Mouse (Mus musculus): ENCODE measurements around the gene Gsg1l.

Gsg1l gene

DNA sequence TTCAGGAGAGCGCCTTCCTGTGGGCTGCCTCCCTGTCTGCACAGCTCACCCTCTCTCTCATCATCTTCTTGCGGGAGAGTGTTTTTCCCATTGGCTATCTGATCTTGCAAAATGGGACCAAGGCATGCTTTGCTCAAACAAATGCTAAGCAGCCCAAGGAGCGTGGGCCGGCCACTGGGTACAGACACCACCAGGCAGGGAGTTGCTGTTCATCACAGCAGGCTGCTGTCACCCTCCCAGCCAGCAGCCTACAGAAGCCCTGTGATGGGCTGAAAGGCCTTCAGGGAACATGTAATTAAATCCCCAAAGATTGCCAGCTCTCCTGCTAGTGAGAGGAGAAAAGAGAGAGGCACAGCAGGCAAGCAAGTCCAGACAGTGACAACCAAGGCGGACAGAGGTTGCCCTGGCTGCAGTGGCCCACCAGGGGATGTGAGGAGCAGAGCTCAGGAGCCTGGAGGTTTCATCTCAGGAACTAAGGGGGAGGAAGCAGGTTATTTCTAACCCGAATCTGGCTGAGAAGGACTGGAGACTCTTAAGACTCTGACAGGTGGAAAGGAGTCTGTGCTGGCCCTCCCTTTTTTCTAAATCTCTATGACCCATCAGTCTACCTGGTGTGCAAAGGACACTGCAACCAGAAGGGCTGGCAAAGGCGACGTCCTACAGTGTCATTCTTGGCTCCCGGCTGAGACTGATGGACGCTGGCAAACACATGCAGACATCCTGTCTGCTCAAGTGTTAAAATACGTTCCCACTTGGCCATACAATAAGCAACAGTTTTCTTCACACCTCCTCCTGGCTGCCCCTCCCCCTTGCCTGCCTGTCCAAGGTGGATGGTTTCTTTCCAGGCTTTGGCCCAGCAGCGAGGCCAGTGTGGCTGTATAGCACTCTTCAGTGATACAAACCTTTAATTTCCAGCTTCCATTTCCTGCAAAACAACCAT lies 98.0 kb downstream of the Gsg1l start:
- no peak for DNase-seq (ENCODE audit: low read depth)

DNA sequence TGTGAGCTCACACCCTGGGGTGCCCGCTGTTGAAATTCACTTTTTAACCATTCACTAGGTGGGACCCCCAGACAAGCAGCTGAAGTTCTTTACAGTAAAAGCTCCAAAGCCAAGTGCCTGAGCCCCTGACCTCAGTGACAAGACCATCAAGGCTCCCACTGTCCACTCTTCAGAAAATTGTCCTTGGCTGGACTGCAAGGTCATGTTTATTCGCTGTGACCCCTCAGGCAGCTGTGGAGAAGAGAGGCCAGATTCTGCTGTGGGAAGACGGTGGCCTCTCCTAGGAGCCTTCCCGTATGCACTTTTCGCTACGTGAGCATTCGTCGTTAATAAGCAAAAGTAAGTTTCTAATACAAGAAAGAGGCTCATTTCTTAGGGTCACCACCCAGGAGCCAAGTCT lies 102.6 kb downstream of the Gsg1l start:
- DNase-seq (ENCODE audit: low read depth): no peak

DNA sequence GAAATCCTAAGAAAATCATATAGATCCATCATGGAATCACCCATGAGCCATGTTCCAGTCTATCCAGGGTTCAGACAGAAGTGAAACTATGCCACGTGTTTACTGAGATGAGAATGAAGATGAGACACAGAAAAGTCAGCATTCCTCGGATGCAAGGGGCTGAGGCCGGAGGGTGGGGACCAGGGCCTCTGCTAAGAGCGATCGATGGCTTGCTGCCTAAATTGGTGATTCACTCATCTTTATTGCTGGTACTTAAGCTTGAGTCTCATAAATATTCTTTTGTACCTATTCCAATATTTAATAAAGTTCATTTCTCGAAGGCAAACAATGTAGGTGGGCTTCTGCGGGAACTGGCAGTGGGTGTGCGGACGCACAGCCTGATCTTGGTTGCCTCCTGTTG lies 105.5 kb downstream of the Gsg1l start:
- DNase-seq (ENCODE audit: low read depth): no peak

DNA sequence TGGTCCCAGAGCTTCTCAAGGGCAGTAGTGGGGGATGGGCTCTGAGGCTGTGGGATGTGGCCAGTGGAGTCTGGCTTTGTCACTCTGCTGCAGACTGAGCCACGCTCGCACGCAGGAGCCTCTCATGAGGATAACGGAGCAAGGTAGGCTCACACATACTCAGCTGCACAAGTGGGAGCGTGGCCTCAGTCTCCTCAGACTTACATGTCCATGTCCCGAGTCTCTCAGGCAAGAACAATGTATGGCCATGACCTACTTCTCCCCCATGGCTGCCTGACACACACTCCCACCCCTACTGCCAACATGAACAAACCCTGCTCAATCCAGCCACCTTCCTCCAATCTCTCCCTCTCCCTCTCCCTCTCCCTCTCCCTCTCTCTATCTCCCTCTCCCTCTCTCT lies 106.8 kb downstream of the Gsg1l start:
- no peak for DNase-seq (ENCODE audit: low read depth)

DNA sequence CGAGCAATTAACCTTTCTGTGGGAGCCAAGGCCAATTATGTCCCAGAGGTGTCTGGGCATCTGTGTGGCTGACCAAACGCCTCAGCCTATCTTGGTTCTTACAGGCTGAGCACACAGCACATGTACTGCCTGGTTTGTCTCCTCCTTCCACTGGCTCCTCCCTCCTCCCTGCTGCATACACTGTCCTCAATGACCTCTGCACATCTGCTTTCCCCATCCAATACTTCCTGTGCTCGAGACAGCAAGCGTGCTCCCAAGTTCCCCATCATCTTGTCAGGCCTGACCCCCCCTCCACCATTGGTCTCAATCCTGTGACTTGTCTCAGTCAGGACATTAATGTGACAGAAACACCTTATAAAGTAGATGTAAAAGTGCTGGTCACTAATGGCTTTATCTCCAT lies 108.3 kb downstream of the Gsg1l start:
- DNase-seq (ENCODE audit: low read depth): no peak

DNA sequence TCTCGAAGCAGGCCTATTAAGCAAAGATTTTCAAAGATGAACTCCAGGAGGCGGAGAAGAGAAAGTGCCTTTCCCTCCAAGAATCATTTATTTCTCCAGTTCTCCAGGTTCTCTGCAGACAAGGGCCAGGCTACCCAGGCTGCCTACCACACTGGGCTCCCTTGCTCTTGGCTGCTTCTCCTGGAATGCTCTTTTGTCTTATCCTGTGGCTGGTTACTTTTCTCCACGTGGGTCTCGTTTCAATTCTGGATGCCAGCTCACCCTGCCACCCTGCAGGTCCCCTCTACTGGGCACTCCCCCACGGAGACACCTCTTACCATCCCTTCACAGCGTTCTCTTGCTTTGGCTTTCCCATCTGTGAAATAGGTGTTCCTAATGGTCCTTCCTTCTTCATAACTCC lies 109.4 kb downstream of the Gsg1l start:
- no peak for DNase-seq (ENCODE audit: low read depth)

DNA sequence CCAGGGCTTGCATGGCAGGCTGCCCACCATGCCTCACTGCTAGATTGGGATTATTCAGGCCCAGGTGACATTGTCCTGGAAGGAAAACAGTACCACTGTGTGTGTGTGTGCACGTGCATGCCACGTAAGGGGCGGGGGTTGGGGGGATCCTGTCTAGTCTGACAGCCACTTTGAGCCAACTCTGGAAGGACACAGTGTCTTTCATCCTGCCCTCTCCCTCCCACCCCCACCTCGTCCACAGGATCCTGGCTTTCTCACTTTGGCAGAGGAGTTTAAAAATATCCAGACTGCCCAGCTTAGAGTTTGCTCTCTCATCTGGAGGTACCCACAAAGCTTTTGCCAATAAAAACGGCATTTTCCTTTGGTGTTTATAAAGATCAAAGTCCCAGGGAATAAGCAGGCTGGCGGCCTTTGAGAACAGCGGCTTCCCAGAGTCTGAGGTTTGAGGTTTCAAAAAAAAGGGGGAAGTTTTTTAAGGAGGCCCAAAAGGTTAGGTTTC lies 110.0 kb downstream of the Gsg1l start:
- peak; percentile 43 for DNase-seq (ENCODE audit: low read depth)

DNA sequence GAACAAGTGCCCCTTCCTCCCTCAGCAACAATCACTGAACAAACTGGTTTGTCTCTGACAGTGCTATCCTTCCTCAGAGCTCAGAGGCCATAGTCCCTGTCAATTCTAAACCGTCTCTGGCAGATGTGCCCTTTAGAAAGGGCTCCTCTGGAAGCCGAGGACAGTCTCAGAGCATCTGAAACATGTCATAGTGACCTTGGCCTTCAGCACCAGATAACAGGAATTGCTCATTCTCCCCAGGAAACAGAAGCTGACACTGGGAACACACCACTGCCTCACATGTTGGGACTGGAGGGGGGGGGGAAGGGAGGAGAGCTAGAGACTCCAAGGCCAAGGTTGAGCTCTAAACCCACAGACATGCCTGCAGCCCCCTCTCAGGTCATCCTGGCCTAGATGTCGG lies 113.1 kb downstream of the Gsg1l start:
- no peak for DNase-seq (ENCODE audit: low read depth)

DNA sequence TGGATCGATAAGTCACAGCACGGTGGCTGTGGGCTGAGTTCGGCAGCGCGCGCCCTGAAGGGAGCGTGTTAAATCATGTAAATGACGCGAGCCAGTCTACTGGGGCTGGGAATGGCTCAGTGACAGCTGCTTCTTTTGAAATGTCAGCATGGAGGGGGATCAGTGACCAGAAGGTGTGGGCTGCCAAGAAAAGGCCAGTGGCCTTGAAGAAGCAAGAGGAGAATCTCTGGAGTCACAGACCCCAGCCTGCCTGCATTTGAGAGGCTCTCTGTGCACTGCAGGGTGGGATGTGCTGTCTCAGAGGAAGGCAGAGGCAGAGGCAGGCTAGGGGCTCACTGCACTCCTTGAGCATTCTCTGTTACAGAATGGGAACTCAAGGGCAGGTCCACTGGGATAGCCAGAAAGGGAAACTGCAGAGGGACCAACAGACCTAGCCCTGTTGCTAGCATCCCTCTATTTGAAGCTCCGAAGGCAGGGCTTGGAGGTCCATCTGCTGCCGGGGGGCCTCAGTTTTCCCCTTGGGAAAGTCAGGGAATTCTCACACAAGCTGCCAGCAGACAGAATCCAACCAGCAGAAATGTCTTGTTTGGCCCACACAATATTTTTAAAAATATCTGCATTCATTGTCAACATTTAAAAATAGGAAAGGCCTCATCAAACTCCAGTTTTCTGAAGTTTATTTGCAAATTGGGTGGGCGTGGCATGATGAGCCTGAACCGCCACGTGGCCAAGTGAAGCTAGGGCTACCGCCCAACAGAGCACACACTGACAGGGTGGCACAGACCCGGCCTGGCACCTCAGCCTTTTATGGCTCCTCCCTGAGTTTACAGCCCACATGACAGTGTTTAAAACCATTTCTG lies 115.6 kb downstream of the Gsg1l start:
- DNase-seq (ENCODE audit: low read depth): no peak

DNA sequence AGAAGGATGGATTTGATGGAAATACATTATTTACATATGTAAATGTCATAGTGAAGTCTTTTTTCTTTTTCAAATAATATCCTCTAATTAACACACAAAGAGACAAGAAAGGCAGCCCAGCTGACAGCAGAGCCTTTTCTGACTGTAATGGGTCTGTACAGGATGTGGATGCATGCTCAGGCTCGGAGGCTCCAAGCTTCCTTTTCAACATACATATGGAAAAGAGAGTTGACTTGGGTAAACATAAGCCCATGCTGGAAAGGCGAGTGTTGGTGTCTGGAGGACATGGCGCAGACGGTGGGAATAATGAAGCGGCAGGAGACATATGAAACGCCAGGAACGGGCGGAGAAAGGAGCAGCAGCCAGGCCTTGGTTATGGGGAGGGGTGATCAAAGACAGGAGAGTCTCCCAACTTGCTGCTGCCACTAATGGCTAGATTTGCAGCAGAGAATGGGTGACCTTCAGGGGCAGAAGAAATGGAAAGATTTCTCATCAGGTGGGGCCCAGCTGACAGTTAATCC lies 118.1 kb downstream of the Gsg1l start:
- no peak for DNase-seq (ENCODE audit: low read depth)

DNA sequence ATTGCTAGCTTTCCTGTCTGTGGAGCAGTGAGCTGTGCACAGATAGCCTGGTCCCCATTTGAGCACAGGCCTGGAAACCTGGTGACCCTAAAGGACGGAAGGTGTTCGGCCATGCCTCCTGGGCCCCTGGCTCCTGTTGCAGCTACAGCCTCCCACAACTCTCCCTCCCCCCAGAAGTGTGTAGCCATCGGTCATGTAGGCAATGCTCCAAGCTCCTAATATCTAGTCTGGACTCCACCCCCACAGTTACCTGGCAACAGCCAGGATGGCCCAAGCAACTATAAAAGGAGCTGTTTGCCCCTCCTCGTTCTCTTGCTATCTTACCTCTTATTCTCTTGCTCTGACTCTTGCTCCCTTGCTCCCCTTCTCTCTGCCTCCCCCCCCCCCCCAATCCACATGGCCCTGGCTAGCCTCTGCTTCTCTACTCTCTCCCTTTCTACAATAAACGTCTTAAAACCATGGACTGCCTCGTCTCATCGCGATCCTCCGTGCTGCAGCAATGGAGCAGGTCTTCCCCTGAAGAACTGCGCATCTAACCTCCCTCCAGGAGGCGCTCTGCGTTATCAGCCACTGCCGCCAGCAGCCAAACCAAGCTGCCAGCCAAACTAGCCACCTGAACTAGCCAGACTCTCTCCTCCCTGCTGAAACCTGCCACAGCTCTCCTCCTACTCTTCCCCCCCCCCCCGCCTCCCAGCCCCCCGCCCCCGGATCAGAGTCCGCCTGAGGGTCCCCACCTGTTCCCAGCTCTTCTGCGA lies 122.7 kb downstream of the Gsg1l start:
- DNase-seq (ENCODE audit: low read depth): no peak

DNA sequence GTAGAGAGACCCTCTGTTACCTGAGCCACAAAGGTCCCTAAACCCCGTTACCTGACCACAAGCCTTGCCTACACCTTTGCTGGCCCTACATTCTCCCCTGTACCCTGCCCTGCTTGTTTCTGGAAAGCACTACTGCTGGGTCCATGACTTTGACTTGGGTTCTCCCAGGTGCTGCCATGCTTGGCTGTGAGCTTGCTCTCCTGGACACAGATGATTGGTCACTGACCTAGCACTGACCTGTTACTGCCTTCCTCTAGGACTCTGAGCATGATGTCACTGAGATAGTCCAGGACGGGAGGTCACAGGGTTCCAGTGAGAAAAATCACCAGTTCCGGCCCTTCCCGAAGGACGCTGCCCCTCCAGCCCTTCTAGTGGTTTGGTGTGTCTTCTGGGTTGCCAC lies 123.4 kb downstream of the Gsg1l start:
- no peak for DNase-seq (ENCODE audit: low read depth)

DNA sequence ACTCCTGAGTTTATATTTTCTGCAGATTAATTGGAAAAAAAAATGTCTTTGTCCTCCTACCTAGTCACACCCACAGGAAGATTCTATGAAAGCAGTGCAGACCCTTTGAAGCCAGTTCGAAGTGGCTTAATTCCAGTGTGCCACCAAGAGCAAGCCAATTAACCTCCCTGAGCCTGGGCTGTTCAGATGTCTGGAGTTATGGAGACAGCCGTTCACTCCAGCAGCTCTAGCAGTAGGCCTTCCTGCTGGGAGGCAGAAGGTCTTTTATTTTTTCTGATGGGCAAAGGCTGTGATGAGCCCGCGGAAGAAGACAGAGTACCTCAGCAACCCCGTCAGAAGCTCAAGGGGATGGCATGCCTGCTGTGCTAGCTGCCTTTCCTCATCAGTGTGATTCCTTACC lies 127.2 kb downstream of the Gsg1l start:
- DNase-seq (ENCODE audit: low read depth): no peak

DNA sequence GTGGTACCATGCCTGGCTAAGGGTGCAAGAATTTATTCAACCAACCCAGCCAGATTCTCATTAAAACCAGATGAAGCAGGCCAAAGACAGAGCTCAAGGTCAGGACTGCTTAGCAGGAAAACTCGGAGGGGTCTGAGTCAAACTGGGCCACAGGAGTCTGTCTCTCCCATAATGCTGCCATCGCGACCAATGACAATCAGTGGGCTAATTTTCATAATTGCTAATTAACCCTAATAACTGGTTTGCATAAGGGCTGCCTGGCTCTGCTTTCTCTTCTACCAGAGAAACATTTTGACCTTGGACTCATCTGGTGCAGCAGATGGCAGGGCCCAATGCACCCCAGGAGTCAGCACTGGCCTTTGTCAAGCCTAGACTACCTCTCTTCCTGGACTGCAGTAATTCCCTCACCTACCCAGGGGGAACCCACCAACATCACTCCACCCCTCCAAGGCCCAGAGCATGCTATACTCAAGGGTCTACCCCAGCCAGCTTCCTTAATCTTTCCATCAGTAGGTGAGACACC lies 127.8 kb downstream of the Gsg1l start:
- no peak for DNase-seq (ENCODE audit: low read depth)

DNA sequence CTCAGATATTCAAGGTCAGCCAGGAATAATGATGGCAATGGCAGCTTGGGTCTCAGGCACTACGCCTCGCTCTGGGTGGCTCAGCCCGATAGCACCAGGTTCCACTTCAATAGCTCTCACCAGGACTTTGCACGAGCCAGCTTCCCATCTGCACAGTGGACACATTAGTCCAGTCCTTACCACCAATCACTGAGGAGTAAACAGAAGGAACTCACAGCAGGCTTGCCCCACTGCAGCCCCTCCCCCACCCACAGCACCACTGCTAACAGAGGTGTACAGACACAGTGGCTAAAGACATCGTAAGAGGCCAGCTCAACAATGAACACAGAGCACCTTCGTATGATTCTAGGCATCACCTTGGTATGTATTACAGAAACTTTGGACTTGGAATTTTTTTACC lies 128.4 kb downstream of the Gsg1l start:
- no peak for DNase-seq (ENCODE audit: low read depth)

DNA sequence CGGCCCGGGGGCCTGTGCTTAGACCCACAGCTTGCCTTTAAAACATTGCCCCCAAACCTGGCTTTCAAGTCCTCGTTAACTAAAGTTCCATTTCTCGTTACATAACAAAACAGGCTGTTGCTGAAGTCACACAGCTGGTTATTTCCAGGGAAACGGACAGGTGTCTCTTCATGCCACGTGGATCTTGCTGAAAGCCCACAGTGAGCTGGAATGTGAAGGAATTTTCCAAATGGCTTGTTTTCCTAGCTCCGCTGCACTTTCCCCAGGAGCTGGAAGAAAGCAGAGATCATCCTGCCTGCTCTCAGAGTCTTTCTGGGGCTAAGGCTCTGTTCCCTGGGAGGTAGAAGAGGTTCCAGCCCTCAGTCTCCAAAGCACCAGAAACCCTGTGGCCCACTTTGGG lies 130.3 kb downstream of the Gsg1l start:
- DNase-seq (ENCODE audit: low read depth): no peak

DNA sequence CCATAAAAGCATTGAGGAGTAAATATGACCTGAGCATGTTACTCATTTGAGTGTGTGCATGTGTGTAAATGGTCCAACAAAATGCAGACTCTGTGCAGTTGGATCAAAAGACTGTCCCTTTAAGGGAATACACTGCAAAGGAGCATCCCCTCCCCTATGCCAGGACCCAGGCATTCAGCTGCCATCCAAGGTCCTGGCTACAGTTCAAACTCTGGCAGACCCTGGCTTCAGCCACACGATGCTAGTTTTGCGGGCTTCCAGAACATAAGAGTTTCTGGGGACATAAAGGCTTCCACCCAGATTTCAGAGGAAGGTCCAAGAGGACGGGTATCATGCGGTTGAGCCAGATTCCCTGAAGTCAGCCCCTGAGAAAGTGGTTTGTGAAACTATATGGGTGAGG lies 133.2 kb downstream of the Gsg1l start:
- DNase-seq (ENCODE audit: low read depth): no peak

DNA sequence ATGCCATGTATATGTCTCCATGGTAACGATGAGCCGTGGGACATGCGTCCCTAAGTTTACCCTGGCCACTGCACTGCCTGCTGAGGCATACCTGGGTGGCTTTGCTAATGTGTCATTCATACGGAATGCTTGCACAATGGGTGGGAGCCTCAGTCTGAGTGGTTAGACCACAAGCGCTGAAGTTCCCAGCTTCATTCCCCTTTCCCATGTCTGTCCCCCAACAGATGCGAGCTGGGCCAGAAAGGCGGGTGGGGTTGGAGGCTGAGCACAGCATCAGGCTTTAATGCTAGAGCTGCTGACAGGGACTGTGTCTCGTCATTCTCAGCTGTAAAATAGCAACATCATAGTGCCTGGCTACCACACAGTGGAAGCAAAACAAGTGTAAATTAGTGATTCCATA lies 136.3 kb downstream of the Gsg1l start:
- peak; percentile 3 for DNase-seq (ENCODE audit: low read depth)

DNA sequence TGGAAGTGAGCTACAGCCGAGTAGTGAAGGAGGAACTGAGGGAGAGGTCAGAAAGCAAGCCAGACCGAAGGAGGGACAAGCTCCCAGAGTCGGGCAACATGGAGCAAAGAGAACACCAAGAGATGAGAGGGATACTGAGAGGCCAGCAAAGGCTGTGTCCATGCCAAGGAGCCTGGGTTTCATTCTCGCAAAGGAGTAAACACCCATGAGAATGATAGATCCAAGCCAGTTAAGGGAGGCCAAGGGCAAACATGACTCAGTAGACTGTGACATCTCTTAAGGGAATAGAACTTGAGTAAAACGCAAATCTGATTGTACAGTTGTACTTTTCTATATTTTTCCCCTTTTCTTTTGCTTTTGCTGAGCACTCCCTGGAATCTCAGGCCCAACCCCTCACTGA lies 137.6 kb downstream of the Gsg1l start:
- DNase-seq (ENCODE audit: low read depth): peak; percentile 7

DNA sequence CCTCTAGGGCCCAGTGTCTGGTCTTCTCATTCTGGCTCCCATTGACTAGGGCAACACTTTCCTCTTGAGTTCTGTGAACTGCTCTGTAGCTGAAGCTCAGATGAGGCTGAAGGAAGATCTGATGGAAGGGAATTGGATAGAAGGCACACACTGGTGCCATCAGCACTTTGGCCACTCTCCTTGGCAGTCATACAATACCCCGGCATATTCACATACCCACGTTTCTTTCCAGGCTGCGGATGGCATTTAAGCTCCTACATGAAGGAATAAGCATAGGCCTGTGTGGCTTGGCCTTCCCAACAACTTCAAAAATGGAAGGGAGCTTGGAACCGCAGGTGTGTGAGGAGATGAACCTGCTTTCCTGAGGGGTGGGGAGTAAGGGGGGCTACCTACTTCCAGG lies 138.7 kb downstream of the Gsg1l start:
- no peak for DNase-seq (ENCODE audit: low read depth)

DNA sequence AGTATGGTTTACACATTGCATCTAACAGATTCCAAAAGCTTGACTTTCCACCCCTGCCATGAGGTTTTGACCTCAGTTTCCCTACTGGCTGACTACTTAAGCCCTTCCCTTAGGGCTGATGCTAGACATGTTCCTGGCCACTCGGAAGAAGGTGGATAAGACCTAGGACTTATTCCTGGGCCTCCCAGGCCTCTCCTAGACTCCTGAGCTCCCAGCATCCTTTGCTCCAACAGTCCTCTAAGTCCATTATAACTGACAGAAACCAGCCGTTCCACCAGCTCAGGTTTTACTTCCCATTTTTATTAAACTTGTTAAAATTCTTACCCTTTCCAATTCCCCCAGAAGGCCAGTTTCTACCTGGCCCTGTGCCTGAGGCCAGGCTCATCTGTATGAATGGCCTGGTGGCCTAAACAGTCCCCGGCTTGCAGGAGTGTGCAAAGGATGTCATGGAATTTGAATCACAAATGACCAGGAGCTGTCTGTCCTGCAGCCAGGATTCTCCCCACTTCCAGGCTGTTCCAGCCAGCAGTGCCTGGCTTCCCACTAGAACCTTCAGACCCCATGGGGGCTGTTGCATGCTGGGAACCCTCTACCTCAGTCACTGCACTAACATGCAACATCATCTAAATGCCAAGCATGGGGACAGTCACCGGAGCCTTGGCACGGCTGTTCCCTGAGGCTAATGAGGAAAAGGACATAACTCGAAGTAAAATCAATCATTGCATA lies 139.7 kb downstream of the Gsg1l start:
- no peak for DNase-seq (ENCODE audit: low read depth)

Data from fibroblast of lung, adult 2 months (primary cell).